In the genomic region with DNA sequence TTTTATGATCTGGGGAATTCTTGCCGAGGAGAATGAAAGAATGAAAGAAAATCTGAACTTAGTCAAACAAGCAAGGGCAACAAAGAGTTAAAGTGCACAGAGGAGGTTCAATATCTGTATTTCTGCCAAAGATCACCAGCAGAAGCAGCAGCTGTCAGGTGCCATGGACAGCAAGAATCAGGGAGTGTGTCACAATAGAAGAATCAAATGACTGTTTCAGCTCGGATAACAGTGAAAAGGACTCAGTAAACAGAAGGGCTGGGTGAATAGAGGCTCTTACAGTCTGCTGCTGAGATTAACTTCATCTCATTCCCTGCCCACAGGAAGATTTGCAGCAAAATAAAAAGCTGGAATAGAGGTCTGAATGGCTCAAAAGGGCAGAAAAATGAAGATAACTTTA, we compare ENCODE assay signal across 12 mouse cellular contexts.
DNase-seq lines count a peak whose midpoint lies in the region; ATAC-seq and TF ChIP-seq lines count a peak whose summit lies in the region.
"Had no signal": no experiment of that assay in that cellular context is flagged by ENCODE, and none has a peak within 500 bp of the region (broad histone marks: within the 10 kb centered on the region; RNA-seq: fewer than 3 reads in every experiment).

No protein-coding gene starts in this region.

- H3K9me3 ChIP-seq in forebrain, embryonic 16.5 days (ENCODE audit: control insufficient read depth, low read length): no peaks in the 10 kb centered on the region
- H3K9me3 ChIP-seq in midbrain, embryonic 14.5 days (ENCODE audit: control insufficient read depth, low read length): no peaks in the 10 kb centered on the region

- H3K36me3 ChIP-seq in forebrain, embryonic 16.5 days (ENCODE audit: control insufficient read depth, insufficient read depth): no peaks in the 10 kb centered on the region
- H3K36me3 ChIP-seq in midbrain, embryonic 14.5 days (ENCODE audit: control insufficient read depth, insufficient read depth, low read length): no peaks in the 10 kb centered on the region
- no peaks in the 10 kb centered on the region for H3K36me3 ChIP-seq in heart, adult 2 months (ENCODE audit: control insufficient read depth, insufficient read depth, low read length)

- 11% methylated on average over 2 of the region's 2 CpGs for WGBS in forebrain, embryonic 16.5 days
- 18% methylated on average over 2 of the region's 2 CpGs for WGBS in midbrain, embryonic 14.5 days
- 54% methylated on average over 2 of the region's 2 CpGs for WGBS in heart, adult 2 months

- ATAC-seq in forebrain, embryonic 16.5 days: peak; percentile 87
- ATAC-seq in midbrain, embryonic 14.5 days (ENCODE audit: low FRiP score, low TSS enrichment): peak; percentile 57; the same call in 1 of the 2 replicates

- H3K4me3 ChIP-seq in forebrain, embryonic 16.5 days (replicated peaks; ENCODE audit: low read length): no peak overlapping the region
- H3K4me3 ChIP-seq in midbrain, embryonic 14.5 days (replicated peaks; ENCODE audit: low read depth, low read length): no peak overlapping the region
- H3K4me3 ChIP-seq in heart, adult 2 months: no peak overlapping the region

- H3K4me2 ChIP-seq in forebrain, embryonic 16.5 days (ENCODE audit: low read length): no peak overlapping the region
- no peak overlapping the region for H3K4me2 ChIP-seq in midbrain, embryonic 14.5 days (ENCODE audit: low read length)

- TF ChIP-seq EP300 in heart, adult 2 months (IDR thresholded peaks at IDR 0.05; ENCODE audit: insufficient read depth, low read depth, low read length): no peak

- intact Hi-C loops in heart, postnatal 25 days (cut with DNase I): no loop called here
- intact Hi-C loops in heart, adult 2 months (cut with DNase I): no loop called here

- H3K79me2 ChIP-seq in heart, adult 2 months (replicated peaks; ENCODE audit: control insufficient read depth, insufficient read depth, low read length): no peaks in the 10 kb centered on the region

- DNase-seq in layer of hippocampus, adult 11-12 months (ENCODE audit: low spot score): peak; percentile 8
- DNase-seq in layer of hippocampus, adult 18-20 months (ENCODE audit: low spot score in 2 of 2): no peak
- peak; percentile 36 for DNase-seq in embryo, embryonic 10.5 days (ENCODE audit: low spot score)
- peak; percentile 57 for DNase-seq in midbrain, embryonic 14.5 days
- no peak for DNase-seq in urinary bladder, postnatal 10 days (ENCODE audit: low spot score)
- DNase-seq in heart, postnatal 25 days (ENCODE audit: low spot score): no peak
- DNase-seq in heart, adult 2 months: no peak
- DNase-seq: heart, postnatal 14 days; kidney, adult 9 months had no signal

- H3K27me3 ChIP-seq in forebrain, embryonic 16.5 days (replicated peaks; ENCODE audit: control insufficient read depth, insufficient read depth, low read length): no peaks in the 10 kb centered on the region
- no peaks in the 10 kb centered on the region for H3K27me3 ChIP-seq in midbrain, embryonic 14.5 days (ENCODE audit: control insufficient read depth, insufficient read depth, low read length)
- H3K27me3 ChIP-seq in heart, adult 2 months (ENCODE audit: control insufficient read depth, insufficient read depth, low read length): no peaks in the 10 kb centered on the region
- H3K27me3 ChIP-seq: CH12.LX had no signal

- no peak overlapping the region for H3K9ac ChIP-seq in forebrain, embryonic 16.5 days (replicated peaks; ENCODE audit: low read depth, low read length)
- no peak overlapping the region for H3K9ac ChIP-seq in midbrain, embryonic 14.5 days (replicated peaks; ENCODE audit: low read length)
- no peak overlapping the region for H3K9ac ChIP-seq in heart, adult 2 months (ENCODE audit: low read depth, low read length)
- H3K9ac ChIP-seq: liver, embryonic 14.5 days had no signal

- no peak for TF ChIP-seq POLR2A in heart, adult 2 months (IDR thresholded peaks at IDR 0.05; ENCODE audit: insufficient read depth, low read depth, low read length)

- H3K27ac ChIP-seq in forebrain, embryonic 16.5 days (ENCODE audit: low read length): no peak overlapping the region
- no peak overlapping the region for H3K27ac ChIP-seq in midbrain, embryonic 14.5 days (replicated peaks; ENCODE audit: low read depth, low read length)
- H3K27ac ChIP-seq in heart, adult 2 months: no peak overlapping the region
- H3K27ac ChIP-seq: liver, embryonic 14.5 days had no signal

- H3K4me1 ChIP-seq in forebrain, embryonic 16.5 days (replicated peaks; ENCODE audit: control insufficient read depth, insufficient read depth, low read length): no peaks in the 10 kb centered on the region
- no peaks in the 10 kb centered on the region for H3K4me1 ChIP-seq in midbrain, embryonic 14.5 days (ENCODE audit: control insufficient read depth, insufficient read depth, low read length)
- H3K4me1 ChIP-seq in heart, adult 2 months (ENCODE audit: control insufficient read depth, insufficient read depth, low read length): no peaks in the 10 kb centered on the region

- TF ChIP-seq CTCF in heart, adult 2 months (IDR thresholded peaks at IDR 0.05): no peak

Comparison
In these comparisons a context has a peak if more than half of its experiments do, and no peak if none do; other contexts are left out.
1. DNase-seq: peak in layer of hippocampus, adult 11-12 months (single experiment), embryo, embryonic 10.5 days (single experiment) and midbrain, embryonic 14.5 days (single experiment); none in layer of hippocampus, adult 18-20 months (0 of 2), urinary bladder, postnatal 10 days (single experiment), heart, postnatal 25 days (single experiment) and heart, adult 2 months (0 of 2).